Comparison of ENCODE assay signal across 7 mouse cellular contexts in genomic region chr17:56255863-56256238, GRCm38 (mm10). TPM values are rescaled to one million over a fixed set of nuclear protein-coding genes. Genes with fewer than 3 reads are reported as not detected.
A peak's percentile ranks its signal among the peaks of the same experiment; 100 is the strongest.
DNase-seq lines count a peak whose midpoint lies in the region; ATAC-seq lines count a peak whose summit lies in the region.

No protein-coding gene starts in this region.

- H3K4me2 ChIP-seq in embryonic facial prominence, embryonic 11.5 days (ENCODE audit: low read depth, low read length): peak overlapping the region; percentile 71
- H3K4me2 ChIP-seq in midbrain, embryonic 13.5 days (replicated peaks): peak overlapping the region; percentile 69

- H3K27me3 ChIP-seq in embryonic facial prominence, embryonic 11.5 days (ENCODE audit: control insufficient read depth, insufficient read depth, low read length): no peaks in the 10 kb centered on the region
- H3K27me3 ChIP-seq in limb, embryonic 10.5 days (ENCODE audit: low read depth, poor library complexity, severe bottlenecking): no peaks in the 10 kb centered on the region
- no peaks in the 10 kb centered on the region for H3K27me3 ChIP-seq in midbrain, embryonic 13.5 days

- H3K9ac ChIP-seq in embryonic facial prominence, embryonic 11.5 days (replicated peaks; ENCODE audit: low read length): peak overlapping the region; percentile 54; the same call in 1 of the 2 replicates
- peak overlapping the region; percentile 54; the same call in 1 of the 2 replicates for H3K9ac ChIP-seq in midbrain, embryonic 13.5 days (replicated peaks)

- no peaks in the 10 kb centered on the region; the same call in 1 of the 2 replicates for H3K4me1 ChIP-seq in embryonic facial prominence, embryonic 11.5 days (ENCODE audit: control insufficient read depth, insufficient read depth, low read length)
- peaks cover 37% of the 10 kb centered on the region for H3K4me1 ChIP-seq in limb, embryonic 10.5 days
- H3K4me1 ChIP-seq in midbrain, embryonic 13.5 days (replicated peaks): peaks cover 44% of the 10 kb centered on the region

- H3K36me3 ChIP-seq in embryonic facial prominence, embryonic 11.5 days (replicated peaks; ENCODE audit: control insufficient read depth, insufficient read depth, low read depth, low read length): no peaks in the 10 kb centered on the region
- H3K36me3 ChIP-seq in limb, embryonic 10.5 days: peaks cover 33% of the 10 kb centered on the region
- H3K36me3 ChIP-seq in midbrain, embryonic 13.5 days: peaks cover 31% of the 10 kb centered on the region

- H3K27ac ChIP-seq in embryonic facial prominence, embryonic 11.5 days (replicated peaks; ENCODE audit: low read depth, low read length): peak overlapping the region; percentile 78
- H3K27ac ChIP-seq in limb, embryonic 10.5 days: peak overlapping the region; percentile 81
- peak overlapping the region; percentile 83 for H3K27ac ChIP-seq in midbrain, embryonic 13.5 days

- peak; percentile 99 for DNase-seq in adrenal gland, postnatal 14 days
- peak; percentile 99 for DNase-seq in embryonic facial prominence, embryonic 11.5 days (ENCODE audit: low spot score)
- DNase-seq in kidney, adult 11 months: peak; percentile 98
- DNase-seq in limb, embryonic 10.5 days (ENCODE audit: low spot score): peak; percentile 100
- peak; percentile 94 for DNase-seq in spleen, adult 12 weeks (ENCODE audit: low spot score)

- WGBS in embryonic facial prominence, embryonic 11.5 days: under 1% methylated on average over 32 of the region's 32 CpGs
- WGBS in limb, embryonic 10.5 days: under 1% methylated on average over 32 of the region's 32 CpGs
- WGBS in midbrain, embryonic 13.5 days: under 1% methylated on average over 32 of the region's 32 CpGs

- H3K4me3 ChIP-seq in embryonic facial prominence, embryonic 11.5 days (ENCODE audit: low read depth, low read length): peak overlapping the region; percentile 57
- peak overlapping the region; percentile 72 for H3K4me3 ChIP-seq in limb, embryonic 10.5 days
- H3K4me3 ChIP-seq in midbrain, embryonic 13.5 days (replicated peaks): peak overlapping the region; percentile 72

- ATAC-seq in embryonic facial prominence, embryonic 11.5 days (replicated peaks; ENCODE audit: insufficient number of reproducible peaks, low FRiP score, low TSS enrichment, low read depth): peak; percentile 90
- ATAC-seq in granulocyte monocyte progenitor cell, adult 5-6 weeks (replicated peaks; ENCODE audit: poor library complexity, severe bottlenecking): peak; percentile 72
- ATAC-seq in midbrain, embryonic 13.5 days: peak; percentile 90

- H3K9me3 ChIP-seq in embryonic facial prominence, embryonic 11.5 days (replicated peaks; ENCODE audit: control insufficient read depth, low read length): no peaks in the 10 kb centered on the region
- no peaks in the 10 kb centered on the region for H3K9me3 ChIP-seq in limb, embryonic 10.5 days (replicated peaks)
- no peaks in the 10 kb centered on the region for H3K9me3 ChIP-seq in midbrain, embryonic 13.5 days

RNA-seq across cellular contexts. Expression of gene Fem1a, which starts 0.8 kb away (rescaled TPM):
- 27.1 and 29.5 TPM in 2 replicates for total RNA-seq in adrenal gland, postnatal 14 days (2021)
- polyA plus RNA-seq in embryonic facial prominence, embryonic 11.5 days (2014; fragmentation: Nextera tagmentation; extraction: Ambion mirVana): 10.1 and 11.6 TPM in 2 replicates
- 16.8 and 17.3 TPM in 2 replicates for total RNA-seq in granulocyte monocyte progenitor cell, adult 5-6 weeks (2014; fragmentation: Nextera tagmentation)
- total RNA-seq in granulocyte monocyte progenitor cell, adult 5-6 weeks (2017): 25.6 and 26.5 TPM in 2 replicates
- polyA plus RNA-seq in limb, embryonic 10.5 days (2016; fragmentation: Nextera tagmentation; extraction: Ambion mirVana): 12.2 and 14.6 TPM in 2 replicates
- polyA plus RNA-seq in midbrain, embryonic 13.5 days (2015; fragmentation: Nextera tagmentation; extraction: Ambion mirVana): 18.1 and 19.4 TPM in 2 replicates

RNA-seq across cellular contexts. Expression of gene Ticam1, which starts 20.7 kb away (rescaled TPM):
- 18.7 and 20.9 TPM in 2 replicates for total RNA-seq in adrenal gland, postnatal 14 days (2021)
- polyA plus RNA-seq in embryonic facial prominence, embryonic 11.5 days (2014; fragmentation: Nextera tagmentation; extraction: Ambion mirVana): 2.9 and 3.6 TPM in 2 replicates
- total RNA-seq in granulocyte monocyte progenitor cell, adult 5-6 weeks (2014; fragmentation: Nextera tagmentation): 8.2 and 14.5 TPM in 2 replicates
- total RNA-seq in granulocyte monocyte progenitor cell, adult 5-6 weeks (2017): 2.7 and 6.1 TPM in 2 replicates
- 3.0 TPM in 2 replicates for polyA plus RNA-seq in limb, embryonic 10.5 days (2016; fragmentation: Nextera tagmentation; extraction: Ambion mirVana)
- polyA plus RNA-seq in midbrain, embryonic 13.5 days (2015; fragmentation: Nextera tagmentation; extraction: Ambion mirVana): 1.0 and 1.3 TPM in 2 replicates

RNA-seq across cellular contexts. Expression of gene Plin3, which starts 36.8 kb away (rescaled TPM):
- total RNA-seq in adrenal gland, postnatal 14 days (2021): 76.9 and 106 TPM in 2 replicates
- polyA plus RNA-seq in embryonic facial prominence, embryonic 11.5 days (2014; fragmentation: Nextera tagmentation; extraction: Ambion mirVana): 33.0 and 48.5 TPM in 2 replicates
- total RNA-seq in granulocyte monocyte progenitor cell, adult 5-6 weeks (2014; fragmentation: Nextera tagmentation): 17.0 and 19.3 TPM in 2 replicates
- 29.0 and 29.2 TPM in 2 replicates for total RNA-seq in granulocyte monocyte progenitor cell, adult 5-6 weeks (2017)
- 78.2 and 89.7 TPM in 2 replicates for polyA plus RNA-seq in limb, embryonic 10.5 days (2016; fragmentation: Nextera tagmentation; extraction: Ambion mirVana)
- 14.8 and 16.7 TPM in 2 replicates for polyA plus RNA-seq in midbrain, embryonic 13.5 days (2015; fragmentation: Nextera tagmentation; extraction: Ambion mirVana)

RNA-seq across cellular contexts. Expression of gene Dpp9, which starts 37.1 kb away (rescaled TPM):
- 31.5 and 33.4 TPM in 2 replicates for total RNA-seq in adrenal gland, postnatal 14 days (2021)
- polyA plus RNA-seq in embryonic facial prominence, embryonic 11.5 days (2014; fragmentation: Nextera tagmentation; extraction: Ambion mirVana): 23.7 and 33.1 TPM in 2 replicates
- 39.7 and 46.0 TPM in 2 replicates for total RNA-seq in granulocyte monocyte progenitor cell, adult 5-6 weeks (2014; fragmentation: Nextera tagmentation)
- total RNA-seq in granulocyte monocyte progenitor cell, adult 5-6 weeks (2017): 14.0 and 19.6 TPM in 2 replicates
- 44.5 and 44.8 TPM in 2 replicates for polyA plus RNA-seq in limb, embryonic 10.5 days (2016; fragmentation: Nextera tagmentation; extraction: Ambion mirVana)
- 26.6 and 29.3 TPM in 2 replicates for polyA plus RNA-seq in midbrain, embryonic 13.5 days (2015; fragmentation: Nextera tagmentation; extraction: Ambion mirVana)

RNA-seq across cellular contexts. Expression of gene Arrdc5, which starts 44.2 kb away (rescaled TPM):
- total RNA-seq in adrenal gland, postnatal 14 days (2021): not detected in 2 replicates
- polyA plus RNA-seq in embryonic facial prominence, embryonic 11.5 days (2014; fragmentation: Nextera tagmentation; extraction: Ambion mirVana): not detected in 2 replicates
- total RNA-seq in granulocyte monocyte progenitor cell, adult 5-6 weeks (2014; fragmentation: Nextera tagmentation): not detected in 2 replicates
- total RNA-seq in granulocyte monocyte progenitor cell, adult 5-6 weeks (2017): not detected in 2 replicates
- polyA plus RNA-seq in limb, embryonic 10.5 days (2016; fragmentation: Nextera tagmentation; extraction: Ambion mirVana): not detected in 2 replicates
- not detected in 2 replicates for polyA plus RNA-seq in midbrain, embryonic 13.5 days (2015; fragmentation: Nextera tagmentation; extraction: Ambion mirVana)

Comparison
In these comparisons a context has a peak if more than half of its experiments do, and no peak if none do; other contexts are left out.
1. Peak in every context shown above with its lines: DNase-seq, ATAC-seq, H3K4me3 ChIP-seq and H3K27ac ChIP-seq.